Mouse (Mus musculus) myocyte (in vitro differentiated cells): ENCODE results near the gene Pde4d. TPM values are rescaled to one million over a fixed set of nuclear protein-coding genes. Genes with fewer than 3 reads are reported as not detected.

Experiments
- H3K27me3 ChIP-seq: one replicate; pipeline ENCODE4 v1.6.1; 2011; ENCODE audit not compliant: control insufficient read depth, insufficient read depth, insufficient read length
- H3K36me3 ChIP-seq: one replicate; pipeline ENCODE4 v1.6.1; 2011; ENCODE audit not compliant: control insufficient read depth, insufficient read depth
- H3K4me2 ChIP-seq: one replicate; pipeline ENCODE4 v1.6.1; 2011; ENCODE audit warnings: low read depth, control low read depth
- H3K4me3 ChIP-seq: one replicate; pipeline ENCODE4 v1.5.1; 2011; ENCODE audit warnings: mild to moderate bottlenecking, control low read depth, moderate library complexity
- H3K79me2 ChIP-seq: one replicate; pipeline ENCODE4 v1.6.1; 2011; ENCODE audit not compliant: control insufficient read depth, insufficient read depth
- H3ac ChIP-seq: one replicate; pipeline ENCODE4 v1.6.1; 2011; ENCODE audit not compliant: control insufficient read depth, insufficient read length
- CEBPB ChIP-seq: IDR thresholded peaks from 2 replicates; pipeline ENCODE4 v1.6.1; 2011; ENCODE audit warnings: mild to moderate bottlenecking, moderate library complexity; ENCODE audit not compliant: poor library complexity, insufficient read depth, severe bottlenecking
- E2F4 ChIP-seq: IDR thresholded peaks from one replicate; pipeline ENCODE4 v1.6.1; 2011; ENCODE audit warnings: mild to moderate bottlenecking, control low read depth, moderate library complexity; ENCODE audit not compliant: insufficient read depth
- MAX ChIP-seq: IDR thresholded peaks from one replicate; pipeline ENCODE4 v1.6.1; 2011; ENCODE audit warnings: low read depth, mild to moderate bottlenecking, control low read depth
- MYOD1 ChIP-seq, 3 experiments: IDR thresholded peaks; one replicate each; pipeline ENCODE4 v1.6.1; 2011; ENCODE audit warnings: control low read depth in 2 of 3, low read depth in 2 of 3, mild to moderate bottlenecking in 2 of 3, moderate library complexity in 1 of 3; ENCODE audit not compliant: insufficient read length in 2 of 3, control insufficient read depth in 1 of 3
- MYOG ChIP-seq, 3 experiments: IDR thresholded peaks; one replicate each; pipeline ENCODE4 v1.6.1; 2011; ENCODE audit warnings: control low read depth in 2 of 3, low read depth in 2 of 3, mild to moderate bottlenecking in 2 of 3; ENCODE audit not compliant: insufficient read length in 2 of 3, control insufficient read depth in 1 of 3, insufficient read depth in 1 of 3
- POLR2A ChIP-seq: IDR thresholded peaks from one replicate; pipeline ENCODE4 v1.6.1; 2011; ENCODE audit warnings: low read depth, mild to moderate bottlenecking, control low read depth, moderate library complexity; ENCODE audit not compliant: insufficient read length
- POLR2AphosphoS2 ChIP-seq: IDR thresholded peaks from one replicate; pipeline ENCODE4 v1.6.1; 2011; ENCODE audit warnings: low read depth, control low read depth; ENCODE audit not compliant: insufficient read length
- REST ChIP-seq: IDR thresholded peaks from one replicate; pipeline ENCODE4 v1.6.1; 2011; ENCODE audit warnings: mild to moderate bottlenecking, control low read depth, moderate library complexity; ENCODE audit not compliant: insufficient read depth, insufficient read length
- SRF ChIP-seq: IDR thresholded peaks from one replicate; pipeline ENCODE4 v1.6.1; 2011; ENCODE audit warnings: low read depth; ENCODE audit not compliant: control insufficient read depth, insufficient read length
- TCF12 ChIP-seq: IDR thresholded peaks from one replicate; pipeline ENCODE4 v1.6.1; 2011; ENCODE audit warnings: mild to moderate bottlenecking, control low read depth; ENCODE audit not compliant: poor library complexity, insufficient read depth, severe bottlenecking
- TCF3 ChIP-seq: IDR thresholded peaks from one replicate; pipeline ENCODE4 v1.6.1; 2011; ENCODE audit warnings: low read depth, control low read depth; ENCODE audit not compliant: insufficient read length
- USF1 ChIP-seq: IDR thresholded peaks from one replicate; pipeline ENCODE4 v1.6.1; 2011; ENCODE audit warnings: low read depth, mild to moderate bottlenecking, control low read depth, moderate library complexity
- polyA plus RNA-seq: library from polyadenylated mRNA; unstranded; fragments of >200 nt; fragmentation: generic; extraction: Trizol; gene quantifications from one replicate; pipeline ENCODE4 v1.2.1, GENCODE M21; 2012; ENCODE audit warnings: missing spikeins

Gene Pde4d
- polyA plus RNA-seq, 1 experiment, result 8.2 TPM

GRCm38 (mm10) chr13:109790045-109790715 lies 1340.4 kb downstream of the Pde4d start:
- no peak overlapping the region for H3K4me2 ChIP-seq
- H3K27me3 ChIP-seq, result no peaks in the 10 kb centered on the region
- TF ChIP-seq USF1 (no peak), TCF3 (no peak), MYOD1 (IDR thresholded peaks at IDR 0.05; ENCODE audit: control insufficient read depth in 1 of 3, insufficient read length in 2 of 3, low read depth in 2 of 3) (peak in 1 of 3 experiments; percentile 20), E2F4 (no peak), POLR2A (no peak), MAX (no peak), CEBPB (no peak), REST (no peak)
- H3K36me3 ChIP-seq, result no peaks in the 10 kb centered on the region
- no peak overlapping the region for H3K4me3 ChIP-seq
- no peak overlapping the region for H3ac ChIP-seq
- H3K79me2 ChIP-seq, result no peaks in the 10 kb centered on the region

GRCm38 (mm10) chr13:109793918-109794317 lies 1344.2 kb downstream of the Pde4d start:
- no peaks in the 10 kb centered on the region for H3K36me3 ChIP-seq
- no peak overlapping the region for H3K4me2 ChIP-seq
- peaks cover 5% of the 10 kb centered on the region for H3K79me2 ChIP-seq
- no peak for TF ChIP-seq REST
- TF ChIP-seq TCF12, result no peak
- TF ChIP-seq POLR2A, result no peak
- TF ChIP-seq SRF, result no peak
- no peak for TF ChIP-seq TCF3
- no peak for TF ChIP-seq MYOD1 (IDR thresholded peaks at IDR 0.05; ENCODE audit: control insufficient read depth in 1 of 3, insufficient read length in 2 of 3, low read depth in 2 of 3)
- TF ChIP-seq CEBPB, result no peak
- TF ChIP-seq POLR2AphosphoS2, result no peak
- TF ChIP-seq MYOG (IDR thresholded peaks at IDR 0.05; ENCODE audit: control insufficient read depth in 1 of 3, insufficient read depth in 1 of 3, insufficient read length in 2 of 3, low read depth in 2 of 3), result no peak
- no peak for TF ChIP-seq USF1
- no peak for TF ChIP-seq E2F4
- no peak for TF ChIP-seq MAX
- no peaks in the 10 kb centered on the region for H3K27me3 ChIP-seq
- no peak overlapping the region for H3K4me3 ChIP-seq
- H3ac ChIP-seq, result no peak overlapping the region

GRCm38 (mm10) chr13:109798651-109799050 lies 1348.9 kb downstream of the Pde4d start:
- H3K79me2 ChIP-seq, result peaks cover 5% of the 10 kb centered on the region
- no peaks in the 10 kb centered on the region for H3K27me3 ChIP-seq
- no peaks in the 10 kb centered on the region for H3K36me3 ChIP-seq
- no peak overlapping the region for H3ac ChIP-seq
- no peak for TF ChIP-seq REST
- no peak overlapping the region for H3K4me3 ChIP-seq
- no peak overlapping the region for H3K4me2 ChIP-seq

GRCm38 (mm10) chr13:109802201-109802600 lies 1352.5 kb downstream of the Pde4d start:
- no peaks in the 10 kb centered on the region for H3K36me3 ChIP-seq
- H3K4me3 ChIP-seq, result no peak overlapping the region
- H3ac ChIP-seq, result no peak overlapping the region
- H3K79me2 ChIP-seq, result peaks cover 8% of the 10 kb centered on the region
- H3K4me2 ChIP-seq, result no peak overlapping the region
- TF ChIP-seq USF1, result no peak
- TF ChIP-seq SRF, result no peak
- no peak for TF ChIP-seq MYOG (IDR thresholded peaks at IDR 0.05; ENCODE audit: control insufficient read depth in 1 of 3, insufficient read depth in 1 of 3, insufficient read length in 2 of 3, low read depth in 2 of 3)
- TF ChIP-seq MYOD1 (IDR thresholded peaks at IDR 0.05; ENCODE audit: control insufficient read depth in 1 of 3, insufficient read length in 2 of 3, low read depth in 2 of 3), result no peak
- no peak for TF ChIP-seq POLR2AphosphoS2
- no peak for TF ChIP-seq TCF3
- no peak for TF ChIP-seq CEBPB
- no peak for TF ChIP-seq MAX
- no peak for TF ChIP-seq REST
- no peak for TF ChIP-seq E2F4
- TF ChIP-seq POLR2A, result no peak
- TF ChIP-seq TCF12, result no peak
- no peaks in the 10 kb centered on the region for H3K27me3 ChIP-seq

- H3K4me2 ChIP-seq, result no peak overlapping the region
- H3K79me2 ChIP-seq, result peaks cover 3% of the 10 kb centered on the region
- H3ac ChIP-seq, result no peak overlapping the region
- no peak for TF ChIP-seq POLR2A
- TF ChIP-seq USF1, result no peak
- TF ChIP-seq TCF3, result no peak
- TF ChIP-seq SRF, result no peak
- no peak for TF ChIP-seq REST
- TF ChIP-seq TCF12, result no peak
- TF ChIP-seq MAX, result no peak
- no peak for TF ChIP-seq E2F4
- no peak for TF ChIP-seq CEBPB
- TF ChIP-seq MYOD1 (IDR thresholded peaks at IDR 0.05; ENCODE audit: control insufficient read depth in 1 of 3, insufficient read length in 2 of 3, low read depth in 2 of 3), result no peak
- TF ChIP-seq MYOG (IDR thresholded peaks at IDR 0.05; ENCODE audit: control insufficient read depth in 1 of 3, insufficient read depth in 1 of 3, insufficient read length in 2 of 3, low read depth in 2 of 3), result no peak
- TF ChIP-seq POLR2AphosphoS2, result no peak
- no peaks in the 10 kb centered on the region for H3K36me3 ChIP-seq
- no peaks in the 10 kb centered on the region for H3K27me3 ChIP-seq
- H3K4me3 ChIP-seq, result no peak overlapping the region
Observed at GRCm38 (mm10) chr13:109806193-109806966, 1356.6 kb downstream of the Pde4d start.
